Mouse (Mus musculus) urinary bladder, postnatal 10 days (tissue): Measurements from ENCODE around the gene Tm9sf3.
"Not testable (repeated sequence)": the region's sequence is repeated elsewhere in the genome, so short reads cannot be mapped to it uniquely, and the experiment has no call there.

ENCODE experiments used
- DNase-seq: peaks from one replicate; pipeline ENCODE4 v3.0.0; 2022; ENCODE audit warnings: low spot score

The Tm9sf3 gene

DNA sequence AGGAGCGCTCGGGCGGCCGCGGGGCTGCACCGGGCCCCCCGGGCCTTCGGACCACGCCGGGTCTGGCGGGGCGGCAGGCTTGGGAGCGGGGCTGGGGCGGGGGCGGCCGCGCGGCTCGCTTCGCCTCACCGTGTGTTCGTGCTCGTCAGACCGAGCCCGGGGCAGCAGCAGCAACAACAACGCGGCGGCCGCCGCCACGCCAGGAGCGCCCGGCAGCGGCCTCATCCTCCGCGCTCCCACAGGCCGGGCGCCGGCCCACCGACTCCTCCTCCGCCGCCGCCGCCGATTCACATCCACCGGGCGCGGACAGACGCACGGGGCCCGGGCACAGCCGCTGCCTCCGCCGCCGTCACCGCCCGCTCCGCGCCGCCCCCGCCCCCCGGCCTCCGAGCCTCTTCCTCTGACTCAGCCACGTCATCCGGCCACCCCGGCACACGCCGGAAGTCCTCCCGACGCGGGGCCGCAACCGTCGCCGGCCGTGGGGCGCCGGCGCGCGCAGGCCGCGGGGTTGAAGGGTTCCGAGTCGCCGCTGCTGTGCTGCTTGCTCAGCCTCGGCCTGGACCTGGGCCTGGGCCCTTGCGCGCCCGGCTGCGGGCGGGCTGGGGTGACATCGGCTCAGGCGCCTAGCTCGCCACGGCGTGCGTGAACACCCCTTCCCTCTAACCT lies at the start of gene Tm9sf3:
Tm9sf3 (minus strand) TSS at position 368 of the 666 bp plus-strand sequence.
- DNase-seq = peak; percentile 57

DNA sequence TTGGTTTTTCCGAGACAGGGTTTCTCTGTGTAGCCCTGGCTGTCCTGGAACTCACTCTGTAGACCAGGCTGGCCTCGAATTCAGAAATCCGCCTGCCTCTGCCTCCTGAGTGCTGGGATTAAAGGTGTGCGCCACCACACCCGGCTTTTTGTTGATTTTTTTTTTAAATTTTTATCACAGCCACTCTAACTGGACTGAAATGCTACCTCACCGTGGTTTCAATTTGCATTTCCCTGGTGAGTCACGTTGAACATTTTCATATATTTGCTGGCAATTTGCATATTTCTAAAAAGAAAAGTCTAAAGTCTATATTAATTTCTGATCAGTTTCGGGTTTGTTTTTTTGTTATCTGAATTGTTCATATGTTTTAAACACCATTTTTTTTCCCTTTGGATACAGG lies 48.8 kb upstream of the Tm9sf3 start:
- DNase-seq = not testable (repeated sequence)

DNA sequence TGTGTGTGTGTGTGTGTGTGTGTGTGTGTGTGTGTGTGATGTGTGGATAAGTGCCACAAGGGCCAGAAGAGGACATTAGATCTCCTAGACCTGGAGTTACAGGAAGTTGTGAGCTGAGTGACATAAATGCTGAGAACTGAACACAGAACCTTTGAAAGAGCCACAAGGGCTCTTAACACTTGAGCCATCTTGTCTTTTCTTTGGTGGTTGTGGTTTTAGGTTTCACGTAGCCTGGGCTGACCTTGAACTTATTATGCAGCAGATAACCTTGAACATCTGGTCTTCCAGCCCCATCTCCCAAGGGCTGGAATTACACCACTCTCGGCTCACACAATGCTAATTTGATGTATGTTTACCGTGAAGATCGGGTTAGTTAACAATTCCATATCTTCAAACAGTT lies 48.2 kb upstream of the Tm9sf3 start:
- no peak for DNase-seq

DNA sequence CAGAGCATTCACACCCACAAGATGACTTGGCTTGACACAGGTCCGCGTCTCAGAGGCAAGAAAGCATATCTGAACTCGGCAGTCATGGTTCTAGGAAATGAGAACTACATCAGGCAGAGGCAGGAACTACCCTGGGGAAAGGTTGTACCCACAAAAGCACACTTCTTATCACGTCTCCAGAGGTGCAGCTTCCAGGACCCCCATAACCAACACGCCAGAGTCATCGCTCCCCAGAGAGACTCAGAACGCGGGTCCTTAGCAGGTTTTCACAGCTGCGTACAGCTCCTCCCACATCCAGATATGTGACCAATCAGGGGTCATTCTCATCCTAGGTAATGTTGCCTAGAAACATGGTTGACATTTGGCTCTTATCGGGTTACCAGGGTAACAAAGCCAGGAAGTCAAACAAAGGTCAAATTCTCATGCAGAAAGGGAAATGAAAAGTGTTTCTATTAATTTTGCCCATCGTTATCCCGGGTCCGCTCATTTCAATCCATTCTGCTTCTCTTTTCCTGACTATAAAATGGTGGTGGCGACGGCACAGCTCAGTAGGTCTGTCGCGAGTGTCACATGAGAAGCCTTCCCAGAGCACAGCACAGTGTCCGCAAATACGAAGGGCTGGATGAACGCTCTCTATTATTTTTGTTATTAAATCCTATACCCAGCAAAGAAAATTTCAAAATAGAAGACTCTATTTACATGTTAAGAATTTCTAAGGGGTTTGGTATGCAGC lies 47.3 kb upstream of the Tm9sf3 start:
- no peak for DNase-seq

DNA sequence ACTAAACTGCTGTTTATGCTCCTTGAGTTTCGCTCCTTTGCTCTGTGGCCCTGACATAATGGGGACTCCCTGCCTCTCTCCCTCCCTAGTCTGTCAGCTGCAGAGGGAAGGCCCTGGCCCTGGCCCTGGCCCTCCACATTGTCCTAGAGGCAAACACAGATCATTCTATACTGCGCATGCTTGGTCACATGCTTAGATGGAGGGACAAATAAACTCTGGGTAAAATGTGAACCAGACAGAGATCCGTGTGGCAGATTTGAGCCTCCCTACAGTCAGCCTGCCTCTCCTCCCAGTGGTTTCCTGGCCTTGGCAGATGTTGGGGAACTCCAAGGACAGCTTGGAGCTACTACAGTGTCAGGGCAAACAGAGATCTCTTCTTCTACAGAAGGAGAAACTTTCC lies 40.1 kb upstream of the Tm9sf3 start:
- DNase-seq = no peak

DNA sequence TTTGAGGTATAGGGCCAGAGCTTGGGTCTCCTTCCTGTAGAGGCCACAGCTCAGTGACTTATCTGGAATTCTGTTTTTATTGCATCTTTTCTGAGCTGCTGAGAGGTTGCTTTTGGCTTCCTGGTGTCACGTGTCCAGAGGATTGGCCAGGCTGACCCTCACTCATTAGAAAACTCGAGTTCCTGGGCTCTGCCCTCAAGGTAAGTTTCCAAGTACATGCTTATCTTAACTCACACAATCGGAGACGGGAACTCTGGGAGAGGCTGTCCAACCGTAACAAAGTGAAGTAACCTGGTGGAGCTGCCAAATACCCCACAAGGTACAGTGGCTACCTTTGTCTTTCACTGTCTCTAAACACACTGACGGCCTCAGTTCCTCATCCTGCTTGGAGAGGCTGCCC lies 39.6 kb upstream of the Tm9sf3 start:
- no peak for DNase-seq

DNA sequence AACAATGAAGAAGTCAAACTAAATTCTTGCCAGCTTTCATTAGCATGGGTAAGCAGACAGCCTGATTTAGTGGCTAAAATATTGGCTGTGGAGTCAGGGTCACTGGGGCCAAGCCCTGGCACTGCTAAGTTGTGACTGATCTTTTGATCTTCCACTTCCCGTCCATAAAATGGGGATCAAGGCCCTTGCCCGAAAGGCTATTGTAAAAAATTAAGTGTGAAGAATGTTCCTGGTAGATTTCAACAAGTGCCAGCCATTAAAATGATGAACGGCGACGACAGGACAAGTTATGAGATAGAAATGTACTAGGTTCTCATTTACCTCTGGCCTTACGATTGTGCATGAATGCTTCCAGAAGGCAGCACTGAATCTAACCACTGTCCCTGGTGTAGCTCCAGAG lies 38.1 kb upstream of the Tm9sf3 start:
- DNase-seq = no peak

DNA sequence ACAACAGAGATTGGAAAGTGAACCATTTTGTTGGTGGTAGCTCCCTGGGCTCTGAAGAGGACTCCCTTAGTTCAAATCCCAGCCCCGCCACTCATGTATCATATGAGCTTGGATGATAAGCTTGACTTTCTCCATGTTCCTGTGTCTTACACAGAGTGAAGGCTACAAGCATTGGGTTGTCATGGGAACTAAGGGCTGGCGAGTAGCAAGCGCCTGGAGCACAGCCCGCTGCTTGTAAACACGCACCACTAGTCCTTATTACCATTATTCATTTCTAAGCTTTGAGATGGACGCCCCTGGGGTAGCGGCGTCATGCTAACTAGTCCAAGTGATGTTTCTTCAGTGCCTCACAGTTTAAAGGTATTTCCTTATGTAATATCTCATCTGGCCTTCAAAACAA lies 35.6 kb upstream of the Tm9sf3 start:
- DNase-seq = no peak

DNA sequence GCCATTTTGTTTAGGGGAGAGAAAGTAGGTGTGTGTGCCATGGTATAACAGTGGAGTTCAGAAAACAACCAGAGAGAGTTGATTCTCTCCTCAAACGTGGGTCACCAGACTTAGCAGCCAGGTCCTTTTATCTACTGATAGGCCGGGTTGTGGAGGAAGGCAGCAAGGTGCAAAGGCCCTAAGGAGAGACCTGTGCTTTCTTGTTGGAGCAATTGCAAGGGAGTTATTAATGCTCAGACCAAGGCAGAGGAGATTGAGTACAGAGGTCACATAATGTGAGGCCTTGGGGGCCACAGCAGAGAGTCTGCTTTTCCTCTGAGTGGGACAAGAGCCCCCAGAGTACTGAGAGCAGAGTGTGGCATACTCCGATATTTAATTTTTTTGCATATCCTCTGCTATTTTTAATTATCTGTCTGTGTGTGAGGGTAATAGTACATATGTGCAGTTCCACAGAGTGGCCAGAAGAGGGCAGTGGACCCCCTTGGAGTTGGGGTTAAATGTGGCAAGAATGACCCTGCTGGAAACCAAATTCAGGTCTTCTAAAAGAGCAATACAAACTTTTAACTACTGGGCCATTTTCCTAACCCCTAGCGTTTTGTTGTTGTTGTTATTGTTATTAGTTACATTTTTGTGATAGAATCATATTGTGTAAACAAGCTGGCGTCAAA lies 27.3 kb upstream of the Tm9sf3 start:
- no peak for DNase-seq

DNA sequence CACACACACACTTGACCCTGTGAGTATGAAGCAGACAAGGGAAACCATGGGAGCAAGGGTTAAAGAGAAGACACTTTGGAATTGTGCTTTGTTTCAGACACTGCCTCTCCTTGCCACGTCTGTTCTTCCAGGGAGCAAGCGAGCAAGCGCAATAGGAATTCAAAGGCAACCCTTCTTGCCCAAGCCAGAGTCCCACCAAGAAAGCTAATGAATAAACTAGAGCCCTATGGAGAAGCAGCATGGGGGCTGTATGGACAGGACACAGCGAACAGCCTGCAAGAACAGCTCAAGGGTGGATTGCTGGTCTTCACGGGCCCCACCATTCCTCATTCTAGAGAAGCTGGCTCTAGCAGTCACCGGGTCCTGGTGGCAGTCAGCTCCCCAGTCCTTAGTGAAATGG lies 24.8 kb upstream of the Tm9sf3 start:
- DNase-seq = no peak

DNA sequence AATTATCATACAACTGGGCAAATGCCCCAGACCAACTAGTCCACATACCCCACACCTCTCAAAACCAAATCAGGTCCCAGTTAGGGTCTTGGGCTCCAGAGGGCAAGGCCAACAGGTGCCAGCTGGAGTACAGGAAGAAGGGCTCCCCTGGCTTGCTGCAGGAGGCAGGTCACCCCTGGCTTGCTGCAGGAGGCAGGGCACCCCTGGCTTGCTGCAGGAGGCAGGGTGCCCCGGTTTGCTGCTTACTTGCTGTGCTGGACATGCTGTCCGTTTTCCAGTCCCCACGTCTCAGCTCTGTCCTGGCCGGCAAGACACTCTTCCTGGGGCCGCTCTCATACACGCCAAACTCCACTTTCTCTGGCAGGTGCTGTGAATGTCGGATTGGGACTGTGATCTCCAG lies 23.4 kb upstream of the Tm9sf3 start:
- DNase-seq = no peak

DNA sequence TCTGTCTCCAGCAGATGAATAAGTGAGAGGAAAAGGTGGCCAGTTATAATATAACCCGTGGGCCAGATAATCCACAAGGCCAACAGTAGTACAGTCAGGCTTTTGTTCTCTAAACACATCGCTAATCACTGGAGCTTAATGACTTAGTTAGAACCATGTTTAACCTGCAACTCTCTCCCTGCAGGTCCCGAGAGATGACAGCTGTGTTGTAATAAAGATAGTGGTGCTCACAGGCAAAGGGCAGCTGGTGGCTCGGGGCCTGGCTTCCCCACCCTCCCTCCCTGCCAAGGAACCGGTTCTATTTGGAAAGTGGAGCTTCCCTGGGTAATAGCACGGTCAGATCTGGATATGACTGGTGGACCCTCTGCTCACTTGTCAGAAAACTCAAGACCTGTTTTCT lies 20.7 kb upstream of the Tm9sf3 start:
- no peak for DNase-seq

DNA sequence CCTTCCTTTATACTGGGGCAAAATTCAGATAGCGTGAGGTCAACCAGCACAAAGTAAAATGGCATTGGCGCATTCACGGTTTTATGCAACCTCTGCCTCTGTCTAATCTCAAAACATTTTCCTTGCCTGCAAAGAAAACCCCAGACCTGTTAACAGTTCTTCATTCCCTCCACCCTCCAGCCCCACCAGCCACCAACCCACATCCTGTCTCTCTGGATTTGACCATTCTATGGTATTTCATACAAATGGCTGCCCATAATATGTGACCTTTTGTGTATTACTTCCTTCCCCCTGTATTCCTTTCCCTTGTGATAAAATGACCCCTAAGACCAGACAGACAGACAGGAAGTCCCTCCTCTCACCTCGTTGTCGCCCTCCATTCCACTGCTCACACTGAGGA lies 18.9 kb upstream of the Tm9sf3 start:
- DNase-seq = no peak

DNA sequence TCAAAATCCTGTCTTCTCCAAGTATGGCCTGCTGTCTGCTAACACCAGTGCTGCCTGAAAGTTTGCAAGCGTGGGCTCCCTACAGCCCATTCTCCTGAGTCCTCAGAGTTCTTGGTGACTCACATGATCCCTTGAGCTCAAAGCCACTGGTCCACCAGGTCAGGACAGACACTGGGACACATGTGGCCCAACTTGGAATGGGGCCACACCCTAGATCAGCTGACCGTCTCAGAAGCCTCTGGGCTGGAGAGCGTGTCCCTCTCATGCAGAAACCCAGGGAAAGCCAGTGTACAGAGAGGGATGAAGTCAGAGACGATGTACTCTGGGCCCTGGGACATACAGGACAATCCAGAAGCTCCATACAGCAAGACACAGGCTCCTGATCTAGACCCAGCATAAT lies 18.4 kb upstream of the Tm9sf3 start:
- no peak for DNase-seq

DNA sequence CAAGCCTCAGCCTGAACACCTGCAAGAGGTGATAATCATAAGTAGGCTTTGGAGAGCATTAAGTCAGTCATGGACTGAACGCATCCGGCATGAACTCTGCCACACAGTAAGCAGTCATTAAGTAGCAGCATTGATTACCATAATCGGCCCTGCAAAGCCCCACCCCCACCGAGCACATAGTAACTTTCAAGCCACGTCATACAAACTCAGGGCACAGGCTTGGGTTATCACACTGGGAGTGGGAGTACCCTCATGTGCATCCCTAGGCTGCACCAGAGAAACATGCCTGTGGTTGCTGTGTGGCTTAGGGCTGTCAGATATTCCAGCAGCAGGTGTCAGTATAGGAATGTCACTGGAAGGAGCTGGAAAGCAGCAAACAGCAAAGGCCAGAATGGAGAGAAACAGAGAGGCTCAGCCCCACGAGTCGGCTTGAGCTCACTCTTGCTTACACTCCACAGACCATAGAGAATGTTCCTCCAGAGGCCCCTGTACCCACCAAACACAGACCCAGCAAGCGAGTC lies 16.0 kb upstream of the Tm9sf3 start:
- no peak for DNase-seq

DNA sequence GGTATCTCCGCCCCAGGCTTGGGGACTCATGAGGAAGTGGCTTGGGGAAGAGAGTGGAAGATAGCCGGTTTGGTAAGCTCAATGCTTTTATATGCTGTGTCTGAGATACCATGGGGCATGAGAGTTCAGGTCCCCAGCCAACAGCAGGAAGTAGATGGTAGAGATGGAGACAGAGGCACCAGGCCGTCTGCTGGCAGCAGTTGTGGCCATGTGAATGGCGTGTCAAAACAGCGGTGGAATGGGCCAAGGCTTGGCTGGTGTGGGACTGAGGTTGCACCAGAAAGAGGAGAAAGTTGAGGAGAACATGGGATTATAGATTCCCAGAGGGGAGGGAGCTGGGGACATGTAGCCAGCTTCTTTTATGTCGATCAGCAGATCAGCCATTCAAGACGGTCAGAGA lies 14.8 kb upstream of the Tm9sf3 start:
- DNase-seq = no peak

DNA sequence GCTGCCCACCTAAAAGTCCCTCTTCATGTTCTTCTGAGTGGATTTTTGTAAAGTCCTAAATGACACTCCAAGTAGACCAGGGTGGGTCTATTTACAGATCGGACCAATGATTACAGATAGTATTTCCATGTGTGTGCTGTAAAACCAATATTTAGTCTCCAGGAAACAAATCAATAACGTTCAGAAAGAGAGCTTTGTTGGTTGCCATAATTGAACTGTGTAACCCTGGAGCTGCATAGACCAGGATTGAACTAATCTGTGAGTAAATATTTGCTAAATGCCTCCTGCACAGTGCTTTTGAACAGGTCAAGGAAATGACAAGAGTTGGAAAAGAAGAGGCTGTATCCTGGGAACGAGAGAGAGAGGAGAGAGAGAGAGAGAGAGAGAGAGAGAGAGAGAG lies 11.8 kb upstream of the Tm9sf3 start:
- DNase-seq = no peak

DNA sequence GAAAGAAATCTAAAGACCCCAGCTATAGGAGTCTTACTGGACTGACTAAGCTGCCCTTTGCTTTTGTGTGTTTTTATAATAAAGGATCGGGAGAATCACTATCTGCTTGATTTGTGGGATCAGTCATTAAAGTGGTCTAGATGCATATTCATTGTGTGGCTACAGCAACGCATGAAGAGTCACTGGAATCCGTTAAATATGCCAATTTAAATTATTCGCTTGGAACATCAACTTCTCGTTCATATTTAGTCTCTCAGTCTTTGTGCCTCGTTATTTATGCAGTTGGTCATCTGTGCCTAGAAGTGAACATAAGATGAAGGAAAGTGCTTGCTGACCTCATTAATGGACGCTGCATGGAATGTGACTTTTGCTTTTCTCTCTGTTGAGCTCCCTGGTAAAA lies 7.1 kb upstream of the Tm9sf3 start:
- no peak for DNase-seq

DNA sequence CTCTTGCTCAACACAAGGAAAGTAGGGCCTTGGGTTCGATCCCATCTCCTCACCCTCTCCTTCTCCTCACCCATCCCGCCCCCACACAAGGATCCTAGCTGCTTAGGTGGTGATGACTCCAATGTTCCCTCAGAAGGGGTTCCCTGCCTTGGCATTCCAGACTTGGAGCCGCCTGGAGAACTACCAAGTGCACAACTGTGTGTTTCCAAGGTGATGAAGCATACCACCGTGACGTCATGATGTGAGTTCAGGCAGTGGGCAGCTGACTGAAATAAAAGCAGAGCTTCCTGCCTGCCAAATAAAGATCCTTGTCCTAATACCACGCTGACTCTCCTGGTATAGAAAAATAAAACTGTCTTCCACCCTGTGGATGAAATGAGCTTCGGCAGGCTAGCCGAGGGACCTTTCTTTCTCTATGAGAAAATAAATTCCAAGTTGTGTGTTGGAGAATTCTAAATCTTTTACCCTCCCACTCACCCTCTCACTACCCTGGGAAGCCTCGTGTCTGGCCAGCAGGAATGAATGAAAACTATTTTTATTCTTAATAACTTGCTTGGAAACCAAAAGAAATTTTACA lies 6.4 kb upstream of the Tm9sf3 start:
- DNase-seq = no peak

DNA sequence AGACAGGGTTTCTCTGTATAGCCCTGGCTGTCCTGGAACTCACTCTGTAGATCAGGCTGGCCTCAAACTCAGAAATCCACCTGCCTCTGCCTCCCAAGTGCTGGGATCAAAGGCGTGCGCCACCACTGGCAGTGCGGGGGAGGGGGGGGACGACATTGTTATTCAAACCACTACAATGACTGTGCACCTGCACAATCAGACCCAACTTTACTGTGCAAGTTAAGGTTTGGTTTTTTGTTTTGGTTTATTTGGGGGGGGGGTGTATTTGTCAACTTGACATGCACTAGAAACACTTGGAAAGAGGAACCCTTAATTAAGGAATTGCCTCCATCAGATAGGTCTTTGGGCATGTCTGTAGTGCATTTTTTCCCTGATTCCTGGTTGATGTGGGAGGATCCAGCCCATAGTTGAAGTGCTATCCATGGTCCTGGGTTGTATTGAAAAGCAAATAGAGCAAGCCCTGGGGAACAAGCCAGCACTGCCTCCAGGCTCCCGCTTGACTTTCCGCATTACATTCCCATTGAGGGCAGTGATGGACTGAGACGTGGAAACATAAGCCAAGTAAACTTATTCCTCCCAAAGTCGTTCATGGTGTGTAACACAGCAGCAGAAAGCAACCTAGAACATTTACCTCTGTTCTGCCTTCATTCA lies 2.6 kb upstream of the Tm9sf3 start:
- DNase-seq = no peak

DNA sequence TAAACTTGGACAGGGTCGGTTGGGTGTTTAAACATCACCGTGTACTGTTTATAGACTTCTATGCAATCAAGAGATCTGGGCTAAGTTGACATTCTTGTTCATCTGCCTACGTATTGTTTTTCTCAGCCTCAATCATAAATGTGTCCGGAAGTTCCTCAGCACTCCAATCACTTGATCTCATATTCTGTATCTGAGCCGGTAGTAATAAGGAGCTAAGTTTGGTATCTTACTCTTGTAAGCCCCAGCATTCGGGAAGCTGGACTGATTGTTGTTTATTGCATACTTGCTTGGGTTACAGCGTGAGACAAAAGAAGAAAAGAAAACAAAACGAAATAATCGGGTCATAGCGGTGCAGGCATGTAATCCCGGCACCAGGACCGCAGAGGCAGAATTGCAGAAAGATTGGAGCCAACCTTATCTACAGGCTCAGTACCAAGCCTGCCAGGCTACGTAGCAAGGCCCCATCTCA lies 568 bp upstream of the Tm9sf3 start:
- DNase-seq = no peak
